Mouse (Mus musculus): Measurements from ENCODE around the gene Lmna. TPM values are rescaled to one million over a fixed set of nuclear protein-coding genes. Genes with fewer than 3 reads are reported as not detected.
A peak's percentile ranks its signal among the peaks of the same experiment; 100 is the strongest.

Gene Lmna
- total and polyA plus RNA-seq, 3 experiments: 128 to 388 (median 302) TPM

DNA sequence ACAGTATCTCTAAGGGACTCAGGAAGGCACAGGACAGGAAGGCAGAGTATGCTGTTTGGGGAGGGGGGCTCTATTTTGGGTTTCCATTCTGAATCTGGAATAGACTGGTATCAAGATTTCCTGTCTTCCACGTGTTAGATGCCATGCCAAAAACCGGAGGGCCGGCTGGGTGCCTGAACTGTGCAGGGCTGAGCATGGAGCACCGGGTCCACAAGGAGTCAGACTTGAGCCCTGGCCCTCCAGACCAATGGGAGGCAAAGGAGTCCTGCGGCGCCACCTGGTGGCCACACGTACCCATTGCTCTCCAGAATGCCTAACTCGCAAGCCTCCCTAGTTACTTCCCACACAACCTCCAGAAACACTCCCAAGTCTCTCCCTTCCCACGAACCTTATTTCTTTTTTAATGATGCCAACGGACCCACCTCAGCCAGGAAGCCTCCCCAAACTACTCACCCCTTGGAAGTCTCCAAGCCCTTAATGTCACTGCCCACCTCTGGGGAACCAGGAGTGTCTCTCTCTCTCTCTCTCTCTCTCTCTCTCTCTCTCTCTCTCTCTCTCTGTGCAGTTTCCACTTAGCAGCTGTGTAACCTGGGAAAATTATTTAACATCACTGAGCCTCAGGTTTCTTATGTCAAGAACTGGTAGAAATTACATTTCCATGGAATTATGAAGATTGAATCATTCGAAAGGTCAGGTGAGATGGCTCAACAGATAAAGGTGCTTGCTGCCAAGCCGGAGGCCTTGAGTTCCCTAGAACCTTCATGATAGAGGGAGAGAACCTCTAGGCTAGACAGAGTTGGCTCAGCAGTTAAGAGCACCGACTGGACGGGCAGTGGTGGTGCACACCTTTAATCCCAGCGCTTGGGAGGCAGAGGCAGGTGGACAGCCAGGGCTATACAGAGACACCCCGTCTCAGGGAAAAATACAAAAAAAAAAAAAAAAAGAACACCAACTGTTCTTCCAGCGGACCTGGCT is 16.7 kb upstream of the Lmna start:
- Histone ChIP-seq H3K4me1 (ENCODE audit: control insufficient read depth in 1 of 2, insufficient read depth in 2 of 2, low read length in 2 of 2) (peaks cover 7 to 17% of the 10 kb centered on the region in 2 experiments), H3K27me3 (ENCODE audit: control insufficient read depth in 1 of 2, insufficient read depth in 2 of 2, low read length in 2 of 2) (no peaks in the 10 kb centered on the region), H3K9ac (ENCODE audit: control insufficient read depth, low read depth, low read length, poor library complexity, severe bottlenecking) (peak overlapping the region; percentile 8; the same call in 1 of the 2 replicates)
- TF ChIP-seq ZNF384 (IDR thresholded peaks at IDR 0.05; ENCODE audit: low read depth, low read length) (peak; percentile 45; the same call in 1 of the 2 replicates), MXI1 (IDR thresholded peaks at IDR 0.05; ENCODE audit: low read depth, low read length) (peak; percentile 93), SIN3A (IDR thresholded peaks at IDR 0.05; ENCODE audit: low read length) (peak; percentile 89), TCF12 (IDR thresholded peaks at IDR 0.05; ENCODE audit: low read depth, low read length) (peak; percentile 9; the same call in 1 of the 2 replicates), ETS1 (IDR thresholded peaks at IDR 0.05; ENCODE audit: low read depth, low read length) (peak; percentile 4; the same call in 1 of the 2 replicates), MAFK (IDR thresholded peaks at IDR 0.05; ENCODE audit: borderline replicate concordance, low read depth, low read length) (no peak), POLR2AphosphoS5 (IDR thresholded peaks at IDR 0.05; ENCODE audit: borderline replicate concordance, low read depth, low read length) (no peak), BHLHE40 (IDR thresholded peaks at IDR 0.05; ENCODE audit: borderline replicate concordance, low read depth, low read length) (no peak), HCFC1 (IDR thresholded peaks at IDR 0.05; ENCODE audit: low read depth, low read length) (peak; percentile 62; the same call in 1 of the 2 replicates), GATA1 (IDR thresholded peaks at IDR 0.05; ENCODE audit: low read depth, low read length) (no peak), E2F4 (IDR thresholded peaks at IDR 0.05; ENCODE audit: borderline replicate concordance, low read depth, low read length) (no peak), CHD2 (IDR thresholded peaks at IDR 0.05; ENCODE audit: low read length) (no peak), GABPA (IDR thresholded peaks at IDR 0.05; ENCODE audit: low read depth, low read length) (no peak), SMC3 (IDR thresholded peaks at IDR 0.05; ENCODE audit: low read depth, low read length) (peak; percentile 98), POLR2AphosphoS2 (IDR thresholded peaks at IDR 0.05; ENCODE audit: low read length) (no peak), TAL1 (IDR thresholded peaks at IDR 0.05; ENCODE audit: low read length) (no peak), NRF1 (IDR thresholded peaks at IDR 0.05; ENCODE audit: insufficient read depth, low read depth, low read length, poor library complexity, severe bottlenecking) (peak; percentile 18; the same call in 1 of the 2 replicates), ZMIZ1 (IDR thresholded peaks at IDR 0.05; ENCODE audit: low read depth, low read length) (no peak), RCOR1 (IDR thresholded peaks at IDR 0.05; ENCODE audit: low read depth, low read length) (0 out of 2 replicates have a peak, but pooled peaks have one; percentile 11), CTCF (IDR thresholded peaks at IDR 0.05 in 2 of 3, conservative IDR thresholded peaks at IDR 0.05 in 1 of 3; ENCODE audit: control insufficient read depth in 1 of 3, insufficient read depth in 1 of 3, low read depth in 2 of 3, low read length in 3 of 3, poor library complexity in 1 of 3, severe bottlenecking in 1 of 3) (peak; percentile 99 to 100 (median 100)), MAX (IDR thresholded peaks at IDR 0.05; ENCODE audit: low read length) (peak; percentile 92), MYC (IDR thresholded peaks at IDR 0.05; ENCODE audit: low read depth, low read length) (peak; percentile 77; the same call in 1 of the 2 replicates), NELFE (IDR thresholded peaks at IDR 0.05; ENCODE audit: low read depth, low read length) (no peak), UBTF (IDR thresholded peaks at IDR 0.05; ENCODE audit: borderline replicate concordance, insufficient read depth, low read depth, low read length) (no peak), MAZ (IDR thresholded peaks at IDR 0.05; ENCODE audit: low read depth, low read length) (peak; percentile 68; the same call in 1 of the 2 replicates), ZKSCAN1 (IDR thresholded peaks at IDR 0.05; ENCODE audit: low read depth, low read length) (no peak), USF1 (IDR thresholded peaks at IDR 0.05; ENCODE audit: low read depth, low read length) (0 out of 2 replicates have a peak, but pooled peaks have one; percentile 12), MEF2A (IDR thresholded peaks at IDR 0.05; ENCODE audit: extremely low read depth, insufficient replicate concordance, low read depth, low read length, poor library complexity, severe bottlenecking) (no peak), TBP (IDR thresholded peaks at IDR 0.05; ENCODE audit: low read depth, low read length) (peak; percentile 45; the same call in 1 of the 2 replicates), KAT2A (conservative IDR thresholded peaks at IDR 0.05; ENCODE audit: low read depth, low read length) (no peak; the same call in 1 of the 2 replicates), MYB (IDR thresholded peaks at IDR 0.05; ENCODE audit: low read depth, low read length) (no peak), POLR2A (IDR thresholded peaks at IDR 0.05; ENCODE audit: control insufficient read depth in 1 of 2, insufficient read depth in 1 of 2, low read depth in 1 of 2, low read length in 2 of 2, poor library complexity in 1 of 2) (peak in 1 of 2 experiments; percentile 26; a peak in 1 of 4 replicates), RAD21 (IDR thresholded peaks at IDR 0.05; ENCODE audit: low read depth, low read length) (peak; percentile 93), ELF1 (IDR thresholded peaks at IDR 0.05; ENCODE audit: low read depth, low read length) (no peak)

More for the DNA sequence above, 16.7 kb upstream of the Lmna start:
- Histone ChIP-seq H3K27ac (ENCODE audit: control insufficient read depth, low read depth, low read length) (no peak overlapping the region), H3K79me2 (ENCODE audit: control insufficient read depth, insufficient read depth, low read length, poor library complexity) (peaks cover 8% of the 10 kb centered on the region), H3K9me3 (replicated peaks; ENCODE audit: insufficient read depth, low read length) (no peaks in the 10 kb centered on the region), H3K36me3 (ENCODE audit: control insufficient read depth in 1 of 2, insufficient read depth in 2 of 2, low read length in 2 of 2) (peaks cover 0 to 4% of the 10 kb centered on the region in 2 experiments; a peak in 1 of 4 replicates), H3K4me3 (ENCODE audit: control insufficient read depth in 1 of 2, insufficient read depth in 1 of 2, low read depth in 2 of 2, low read length in 2 of 2) (no peak overlapping the region)
- peak; percentile 97 for DNase-seq (ENCODE audit: low read depth, low spot score)

Data from MEL (cell line).